Mouse (Mus musculus) E14TG2a.4 (cell line): ENCODE measurements at regions not wholly inside any gene's neighbourhood (a gene's known extent, or its start where the extent isn't known, plus 50 kb on each side); places are given as distances from the start of the nearest gene placed in this dataset.

Experiments
- H3K27me3 ChIP-seq: 2 replicates; pipeline ENCODE4 v1.6.1; 2014; ENCODE audit warnings: low read length, control low read depth; ENCODE audit not compliant: insufficient read depth
- H3K36me3 ChIP-seq: 2 replicates; pipeline ENCODE4 v1.6.1; 2014; ENCODE audit warnings: low read length, control low read depth; ENCODE audit not compliant: insufficient read depth
- H3K4me1 ChIP-seq: replicated peaks from 2 replicates; pipeline ENCODE4 v1.6.1; 2014; ENCODE audit warnings: low read depth, low read length, control low read depth
- H3K4me3 ChIP-seq: replicated peaks from 2 replicates; pipeline ENCODE4 v1.5.1; 2014; ENCODE audit warnings: mild to moderate bottlenecking, low read length
- H3K9me3 ChIP-seq: 2 replicates; pipeline ENCODE4 v1.6.1; 2014; ENCODE audit warnings: low read length, control low read depth
- CTCF ChIP-seq: conservative IDR thresholded peaks from 2 replicates; pipeline ENCODE4 v1.5.1; 2014; ENCODE audit warnings: low read length
- NANOG ChIP-seq: IDR thresholded peaks from 2 replicates; pipeline ENCODE4 v1.6.1; 2014; ENCODE audit warnings: borderline replicate concordance, low read length, mixed read lengths
- POU5F1 ChIP-seq: IDR thresholded peaks from 2 replicates; pipeline ENCODE4 v1.6.1; 2014; ENCODE audit warnings: low read length, borderline replicate concordance

- TF ChIP-seq CTCF, result no peak
- TF ChIP-seq NANOG, result no peak
- no peak for TF ChIP-seq POU5F1
- no peaks in the 10 kb centered on the region for H3K36me3 ChIP-seq
- no peaks in the 10 kb centered on the region for H3K4me1 ChIP-seq
- H3K27me3 ChIP-seq, result no peaks in the 10 kb centered on the region
- no peaks in the 10 kb centered on the region for H3K9me3 ChIP-seq
- no peak overlapping the region for H3K4me3 ChIP-seq
These were observed 164.1 kb upstream of the Palmd start for GRCm38 (mm10) chr3:117132897-117133296.

DNA sequence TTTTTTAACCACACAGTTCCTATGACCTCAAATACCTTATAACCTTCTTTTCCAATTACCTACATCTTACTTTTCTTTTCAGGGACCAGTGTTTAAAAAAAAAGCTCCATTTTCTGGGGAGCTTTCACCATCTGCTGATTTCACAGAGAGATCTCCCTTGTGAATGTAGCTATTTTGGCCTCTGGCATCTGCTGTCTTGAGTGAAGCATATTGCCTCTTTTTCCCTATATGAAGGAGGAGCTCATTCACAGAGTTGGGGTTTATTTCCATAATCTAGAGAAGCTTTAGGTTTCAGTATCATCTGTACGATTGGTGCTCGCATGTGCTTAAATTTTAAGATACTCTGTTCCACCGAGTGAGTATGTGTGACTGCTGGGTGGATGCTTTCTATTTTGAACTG, 153.4 kb upstream of the Palmd start:
- peaks cover 4% of the 10 kb centered on the region; the same call in 1 of the 2 replicates for H3K9me3 ChIP-seq
- H3K4me1 ChIP-seq, result no peaks in the 10 kb centered on the region
- TF ChIP-seq CTCF, result no peak
- no peak for TF ChIP-seq POU5F1
- TF ChIP-seq NANOG, result no peak
- H3K4me3 ChIP-seq, result no peak overlapping the region
- no peaks in the 10 kb centered on the region for H3K27me3 ChIP-seq
- H3K36me3 ChIP-seq, result no peaks in the 10 kb centered on the region

DNA sequence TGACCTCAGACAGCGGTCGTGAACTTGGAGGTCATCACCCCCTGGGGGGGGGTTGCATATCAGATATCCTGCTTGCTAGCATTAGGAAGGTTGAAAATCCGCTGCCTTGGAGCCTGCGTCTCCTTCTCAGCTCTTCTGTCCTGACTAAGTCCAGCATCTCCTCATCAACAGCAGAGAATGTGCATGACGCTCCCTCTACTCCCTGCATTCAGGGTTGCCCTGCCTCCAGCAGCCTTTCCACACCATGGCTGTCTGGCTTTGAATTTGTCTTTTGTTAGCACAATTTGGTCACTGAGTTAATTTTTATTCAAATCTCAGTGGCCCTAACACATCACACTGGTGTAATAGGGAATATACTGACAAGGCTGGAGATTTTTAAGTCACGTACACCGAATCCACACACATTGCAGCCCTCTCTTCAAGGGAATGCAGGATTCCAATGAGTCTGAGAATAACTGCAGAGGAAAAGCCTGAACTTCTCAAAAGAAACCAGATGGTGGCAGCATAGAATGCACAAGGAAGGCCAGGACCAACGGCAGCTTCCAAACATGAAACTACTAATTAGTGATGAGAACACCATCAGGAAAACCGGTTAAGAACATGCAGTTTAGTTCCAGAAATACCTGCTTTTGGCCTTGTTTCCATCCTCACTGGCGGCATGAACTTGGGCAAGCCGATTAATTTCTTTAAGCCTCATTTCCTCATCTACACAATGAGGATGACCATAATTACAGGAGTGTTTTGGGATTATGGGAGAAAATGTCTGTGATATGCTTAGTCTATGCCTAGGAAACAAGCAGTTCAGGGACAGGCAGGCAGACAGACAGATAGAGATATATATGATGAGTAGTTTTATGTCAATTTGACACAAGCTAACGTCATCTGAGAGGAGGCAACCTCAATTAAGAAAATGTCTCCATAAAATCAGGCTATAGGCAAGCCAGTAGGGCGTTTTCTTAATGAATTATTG, 151.6 kb upstream of the Palmd start:
- Histone ChIP-seq H3K36me3 (no peaks in the 10 kb centered on the region), H3K27me3 (no peaks in the 10 kb centered on the region), H3K9me3 (peaks cover 7% of the 10 kb centered on the region; the same call in 1 of the 2 replicates), H3K4me3 (no peak overlapping the region), H3K4me1 (no peaks in the 10 kb centered on the region)
- peak; percentile 40 for TF ChIP-seq CTCF
- no peak for TF ChIP-seq NANOG
- no peak for TF ChIP-seq POU5F1

GRCm38 (mm10) chr3:117119576-117119975, 150.8 kb upstream of the Palmd start:
- Histone ChIP-seq H3K36me3 (no peaks in the 10 kb centered on the region), H3K9me3 (peaks cover 7% of the 10 kb centered on the region; the same call in 1 of the 2 replicates), H3K27me3 (no peaks in the 10 kb centered on the region), H3K4me3 (no peak overlapping the region), H3K4me1 (no peaks in the 10 kb centered on the region)
- TF ChIP-seq NANOG (no peak), POU5F1 (no peak), CTCF (no peak)

- H3K27me3 ChIP-seq, result no peaks in the 10 kb centered on the region
- peaks cover 7% of the 10 kb centered on the region; the same call in 1 of the 2 replicates for H3K9me3 ChIP-seq
- no peak for TF ChIP-seq POU5F1
- no peak for TF ChIP-seq NANOG
- TF ChIP-seq CTCF, result peak; percentile 14; the same call in 1 of the 2 replicates
- H3K36me3 ChIP-seq, result no peaks in the 10 kb centered on the region
- H3K4me1 ChIP-seq, result no peaks in the 10 kb centered on the region
- 0 out of 2 replicates have a peak overlapping the region, but pooled peaks have one; percentile 46 for H3K4me3 ChIP-seq
These were observed 149.1 kb upstream of the Palmd start for GRCm38 (mm10) chr3:117117838-117118237.

GRCm38 (mm10) chr3:117116210-117116609, 147.4 kb upstream of the Palmd start:
- Histone ChIP-seq H3K4me3 (no peak overlapping the region), H3K4me1 (no peaks in the 10 kb centered on the region), H3K36me3 (no peaks in the 10 kb centered on the region), H3K9me3 (0 out of 2 replicates have a peak, but pooled peaks cover 3% of the 10 kb centered on the region), H3K27me3 (0 out of 2 replicates have a peak, but pooled peaks cover 5% of the 10 kb centered on the region)
- no peak for TF ChIP-seq CTCF
- no peak for TF ChIP-seq NANOG
- no peak for TF ChIP-seq POU5F1

DNA sequence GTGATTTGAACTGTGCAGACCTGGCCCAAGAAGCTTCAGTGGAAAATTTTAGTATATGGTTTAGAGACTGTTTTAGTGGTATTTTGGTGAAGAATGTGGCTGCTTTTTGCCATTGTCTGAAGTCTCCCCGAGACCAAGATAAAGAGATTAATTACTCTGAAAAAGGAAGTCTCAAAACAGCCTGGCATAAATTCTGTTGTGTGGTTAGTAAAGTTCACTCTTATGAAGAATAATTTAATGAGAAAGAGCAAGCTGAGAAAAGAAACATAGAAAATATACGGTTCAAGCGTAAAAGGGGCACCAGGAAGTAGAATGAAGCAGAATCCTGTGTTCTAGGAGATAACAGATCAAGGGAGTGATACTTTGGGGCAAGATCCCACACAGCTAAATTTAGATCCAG, 144.0 kb upstream of the Palmd start:
- Histone ChIP-seq H3K4me1 (no peaks in the 10 kb centered on the region), H3K9me3 (0 out of 2 replicates have a peak, but pooled peaks cover 3% of the 10 kb centered on the region), H3K36me3 (no peaks in the 10 kb centered on the region), H3K27me3 (peaks cover 5% of the 10 kb centered on the region; the same call in 1 of the 2 replicates), H3K4me3 (no peak overlapping the region)
- TF ChIP-seq POU5F1 (no peak), CTCF (no peak), NANOG (no peak)

DNA sequence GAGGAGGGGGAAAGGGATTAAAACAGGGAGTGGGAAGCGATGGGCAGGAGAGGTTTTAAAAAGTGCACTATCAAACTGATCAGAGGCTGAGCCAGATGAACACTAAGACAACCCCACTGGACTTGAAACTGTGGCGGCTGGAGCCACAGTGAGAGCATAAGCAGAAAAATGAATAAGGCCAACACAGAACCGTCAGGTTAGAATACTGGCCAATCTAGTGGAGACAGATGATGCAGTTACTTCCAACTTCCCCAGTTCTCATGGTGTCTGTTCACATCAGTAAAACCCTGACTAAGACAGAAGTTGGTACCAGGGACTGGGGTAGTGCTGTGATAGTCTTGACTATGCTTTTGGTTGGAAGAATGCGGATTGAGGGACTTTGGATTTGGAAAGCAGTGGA, 143.5 kb upstream of the Palmd start:
- Histone ChIP-seq H3K27me3 (peaks cover 5% of the 10 kb centered on the region; the same call in 1 of the 2 replicates), H3K4me1 (no peaks in the 10 kb centered on the region), H3K36me3 (no peaks in the 10 kb centered on the region), H3K4me3 (no peak overlapping the region), H3K9me3 (0 out of 2 replicates have a peak, but pooled peaks cover 3% of the 10 kb centered on the region)
- TF ChIP-seq POU5F1, result no peak
- no peak for TF ChIP-seq CTCF
- no peak for TF ChIP-seq NANOG
